Mouse (Mus musculus): Measurements from ENCODE around the gene Ccdc28b. TPM values are rescaled to one million over a fixed set of nuclear protein-coding genes. Genes with fewer than 3 reads are reported as not detected.

Gene Ccdc28b
- polyA plus RNA-seq, 1 experiment, result 34.1 TPM

DNA sequence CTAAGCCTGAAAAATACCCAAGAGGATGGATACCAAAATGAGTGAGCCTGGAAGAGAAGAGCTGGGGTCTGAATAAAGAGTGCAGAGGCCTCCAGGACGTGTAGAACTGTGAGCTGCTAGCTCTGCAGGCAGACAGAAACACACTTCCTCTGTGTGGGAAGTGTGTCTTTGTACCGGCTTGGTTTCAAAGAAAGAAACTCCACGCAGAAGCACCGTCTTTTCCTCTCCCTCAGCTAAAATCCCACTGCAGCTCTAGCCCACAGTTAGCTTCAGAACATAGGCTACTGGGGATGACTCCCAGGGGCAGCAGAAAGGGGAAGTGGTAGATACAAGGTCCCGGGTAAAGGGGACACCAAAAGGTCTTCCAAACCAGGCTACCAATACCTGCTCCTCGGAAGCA, 21.5 kb upstream of the Ccdc28b start:
- H3K4me1 ChIP-seq (ENCODE audit: control insufficient read depth, insufficient read depth, low read length), result no peaks in the 10 kb centered on the region
- TF ChIP-seq CTCF (IDR thresholded peaks at IDR 0.05; ENCODE audit: insufficient read depth, low read length) (no peak), POLR2A (IDR thresholded peaks at IDR 0.05; ENCODE audit: borderline replicate concordance, extremely low read depth, low read depth, low read length) (no peak)
- no peak for DNase-seq
- WGBS, result 85% methylated on average over 6 of the region's 6 CpGs
- no peak overlapping the region for H3K4me3 ChIP-seq (replicated peaks; ENCODE audit: extremely low read depth, low read depth, low read length)

DNA sequence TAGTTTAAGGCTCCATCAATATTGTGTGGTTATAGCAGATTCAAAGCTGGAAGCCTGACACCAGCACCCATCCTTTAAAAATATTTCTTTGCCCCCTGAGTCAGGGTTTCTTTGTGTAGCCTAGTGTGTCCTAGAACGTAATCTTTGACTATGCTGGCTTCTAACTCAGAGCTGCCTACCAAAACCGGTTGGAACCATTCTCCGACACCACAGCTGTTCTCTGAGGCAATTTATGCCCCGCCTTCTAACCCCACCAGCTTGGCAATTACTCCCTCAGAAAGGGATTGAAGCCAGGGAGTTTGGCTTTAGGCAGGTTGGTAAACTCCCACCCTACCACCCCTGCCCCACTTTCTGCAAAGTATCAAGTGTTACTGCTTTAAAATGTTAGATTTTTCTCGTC, 18.0 kb upstream of the Ccdc28b start:
- no peak overlapping the region for H3K4me3 ChIP-seq (replicated peaks; ENCODE audit: extremely low read depth, low read depth, low read length)
- peaks cover 11% of the 10 kb centered on the region for H3K4me1 ChIP-seq (ENCODE audit: control insufficient read depth, insufficient read depth, low read length)
- TF ChIP-seq CTCF (IDR thresholded peaks at IDR 0.05; ENCODE audit: insufficient read depth, low read length) (no peak), POLR2A (IDR thresholded peaks at IDR 0.05; ENCODE audit: borderline replicate concordance, extremely low read depth, low read depth, low read length) (no peak)
- 50% methylated on average over 5 of the region's 5 CpGs for whole genome bisulfite sequencing
- no peak for DNase-seq

DNA sequence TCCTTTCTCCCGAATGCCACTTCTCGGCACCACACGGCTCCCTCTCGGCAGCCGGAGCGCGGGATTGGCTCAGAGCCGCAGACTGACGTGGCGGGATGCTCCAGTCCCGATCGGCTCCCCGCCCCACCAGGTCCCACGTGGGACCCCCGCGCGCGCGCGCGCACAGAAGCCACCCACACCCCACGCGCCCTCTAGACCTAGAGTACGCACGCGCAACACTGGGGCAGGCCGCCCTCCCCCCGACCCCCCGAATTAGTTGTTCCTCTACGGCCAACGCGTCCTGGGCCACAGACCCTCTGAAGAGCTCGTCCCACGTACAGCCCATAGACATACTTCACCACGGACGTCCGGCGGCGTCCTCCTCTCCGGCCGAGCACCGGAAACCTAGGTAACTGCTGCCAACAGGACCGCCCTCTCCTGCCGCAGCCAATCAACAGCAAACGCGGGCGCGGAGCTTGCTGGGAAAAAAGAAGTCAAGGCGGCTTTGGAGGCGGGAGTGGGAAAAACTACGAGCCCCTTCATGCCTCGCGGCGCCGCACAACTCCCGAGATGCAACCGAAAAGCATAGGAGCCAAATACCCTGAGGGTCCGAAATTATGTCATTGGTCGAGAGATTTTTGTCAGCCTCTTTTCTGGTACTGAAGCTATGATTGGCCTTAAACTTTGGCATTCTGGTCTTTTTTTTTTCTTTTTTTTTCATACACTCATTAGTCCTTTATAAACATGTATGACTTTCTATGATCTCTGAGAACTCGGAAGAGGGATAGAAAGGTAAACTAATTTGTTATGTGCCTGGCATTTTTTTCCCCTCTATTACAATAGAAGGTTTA, 17.1 kb upstream of the Ccdc28b start, which contains the start of gene Txlna:
Gene Txlna, minus strand, starts transcription at position 428 of the 830 bp plus-strand sequence.
- Histone ChIP-seq H3K4me3 (replicated peaks; ENCODE audit: extremely low read depth, low read depth, low read length) (peak within 1 kb of the TSS; percentile 90), H3K4me1 (ENCODE audit: control insufficient read depth, insufficient read depth, low read length) (peaks cover 11% of the 10 kb centered on the region)
- WGBS, result under 1% methylated on average over 60 of the region's 60 CpGs
- TF ChIP-seq CTCF (IDR thresholded peaks at IDR 0.05; ENCODE audit: insufficient read depth, low read length), result no peak
- TF ChIP-seq POLR2A (IDR thresholded peaks at IDR 0.05; ENCODE audit: borderline replicate concordance, extremely low read depth, low read depth, low read length), result peak; percentile 88
- DNase-seq, result peak; percentile 94

DNA sequence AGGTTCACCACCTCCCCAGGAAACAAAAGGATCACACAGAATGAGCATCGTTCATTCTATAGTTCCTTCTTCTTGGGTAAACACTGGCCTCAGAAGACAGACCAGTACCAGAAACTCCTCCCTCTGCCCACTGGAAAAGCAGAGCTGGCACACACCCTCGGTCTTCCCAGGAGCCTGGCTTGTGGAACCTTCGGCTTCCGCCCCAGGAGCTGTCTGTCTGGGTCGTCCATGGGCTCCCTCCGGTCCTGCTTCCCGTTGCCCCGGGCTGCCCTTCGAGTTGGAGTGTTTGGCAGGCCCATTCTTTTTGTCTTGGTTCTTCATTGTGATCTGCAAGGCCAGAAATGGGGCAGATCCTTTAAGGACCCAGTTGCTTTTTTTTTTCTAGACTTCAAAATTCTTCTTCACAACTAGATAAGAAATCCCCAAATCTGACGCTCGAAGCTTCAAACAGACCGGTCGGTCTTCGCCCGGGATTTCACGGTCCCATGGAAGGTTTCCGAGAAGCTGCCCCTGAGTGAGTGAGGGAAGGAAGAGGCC, 16.4 kb upstream of the Ccdc28b start:
- under 1% methylated on average over 17 of the region's 17 CpGs for WGBS
- no peak for DNase-seq
- TF ChIP-seq POLR2A (IDR thresholded peaks at IDR 0.05; ENCODE audit: borderline replicate concordance, extremely low read depth, low read depth, low read length) (0 out of 2 replicates have a peak, but pooled peaks have one; percentile 12), CTCF (IDR thresholded peaks at IDR 0.05; ENCODE audit: insufficient read depth, low read length) (no peak)

DNA sequence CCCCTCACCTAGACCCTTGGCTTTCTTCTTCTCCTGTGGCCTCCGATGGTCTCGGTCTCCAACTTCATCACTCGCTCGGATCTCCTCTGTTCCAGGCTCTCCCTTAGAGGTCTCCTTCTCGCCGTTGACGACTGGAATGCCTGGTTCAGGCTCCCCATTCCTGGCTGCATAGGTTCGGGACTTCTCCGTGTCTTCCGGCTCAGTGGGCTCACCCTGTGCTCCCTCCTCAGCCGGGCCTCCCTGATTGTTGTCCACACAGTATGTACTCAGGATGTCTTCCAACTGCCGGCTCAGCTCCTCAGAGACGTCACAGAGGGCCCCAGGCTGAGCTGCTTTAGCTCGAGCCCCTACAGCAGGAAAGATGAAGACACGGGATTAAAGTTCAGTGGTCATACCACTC, 15.5 kb upstream of the Ccdc28b start:
- no peak for TF ChIP-seq CTCF (IDR thresholded peaks at IDR 0.05; ENCODE audit: insufficient read depth, low read length)
- no peak for TF ChIP-seq POLR2A (IDR thresholded peaks at IDR 0.05; ENCODE audit: borderline replicate concordance, extremely low read depth, low read depth, low read length)
- Histone ChIP-seq H3K4me1 (ENCODE audit: control insufficient read depth, insufficient read depth, low read length) (peaks cover 11% of the 10 kb centered on the region), H3K4me3 (replicated peaks; ENCODE audit: extremely low read depth, low read depth, low read length) (no peak overlapping the region)
- WGBS, result 67% methylated on average over 15 of the region's 15 CpGs
- DNase-seq, result no peak

More for the DNA sequence above, 16.4 kb upstream of the Ccdc28b start:
- H3K4me1 ChIP-seq (ENCODE audit: control insufficient read depth, insufficient read depth, low read length), result peaks cover 11% of the 10 kb centered on the region
- H3K4me3 ChIP-seq (replicated peaks; ENCODE audit: extremely low read depth, low read depth, low read length), result peak overlapping the region; percentile 90

DNA sequence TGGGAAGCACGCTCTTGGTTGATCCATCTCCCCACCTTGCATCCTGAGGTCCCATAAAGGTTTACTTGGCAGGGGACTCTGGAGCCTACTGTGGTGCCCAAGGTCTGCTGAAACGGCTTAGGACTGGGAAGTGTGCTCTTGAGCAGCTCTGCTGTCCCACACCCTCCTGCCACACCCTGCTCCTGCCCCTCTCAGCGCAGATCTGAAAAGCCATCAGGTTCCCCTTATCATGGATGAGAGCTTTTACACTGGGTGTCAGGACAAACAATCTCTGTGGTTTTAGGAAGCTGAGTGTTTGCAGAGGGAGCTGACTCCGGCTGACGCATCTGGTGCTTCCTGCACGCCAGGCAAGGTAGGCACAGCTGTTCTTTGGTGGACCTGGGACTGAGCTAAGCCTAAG, 10.1 kb upstream of the Ccdc28b start:
- peaks cover 9% of the 10 kb centered on the region for H3K4me1 ChIP-seq (ENCODE audit: control insufficient read depth, insufficient read depth, low read length)
- WGBS, result 75% methylated on average over 6 of the region's 6 CpGs
- no peak overlapping the region for H3K4me3 ChIP-seq (replicated peaks; ENCODE audit: extremely low read depth, low read depth, low read length)
- no peak for DNase-seq
- TF ChIP-seq POLR2A (IDR thresholded peaks at IDR 0.05; ENCODE audit: borderline replicate concordance, extremely low read depth, low read depth, low read length) (no peak), CTCF (IDR thresholded peaks at IDR 0.05; ENCODE audit: insufficient read depth, low read length) (no peak)

DNA sequence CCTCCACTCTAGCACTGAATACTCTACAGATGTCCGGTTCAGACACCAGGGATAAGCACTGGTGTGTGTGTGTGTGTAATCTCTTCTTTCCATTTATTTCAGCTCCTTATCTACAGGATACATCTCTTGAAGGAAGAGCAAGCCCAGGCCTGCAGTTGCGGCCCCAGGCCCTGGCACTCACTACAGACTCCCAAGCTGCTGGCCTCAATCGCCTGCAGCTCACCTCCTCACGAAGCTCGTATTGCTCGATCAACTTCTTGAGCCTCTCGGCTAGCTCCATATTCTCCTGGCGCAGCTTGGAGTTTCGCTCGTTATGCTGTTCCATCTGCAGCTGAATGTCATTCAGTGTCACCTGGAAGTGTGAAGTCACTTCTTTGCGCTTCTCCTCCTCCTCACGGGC, 8.1 kb upstream of the Ccdc28b start:
- 67% methylated on average over 12 of the region's 12 CpGs for WGBS
- peaks cover 12% of the 10 kb centered on the region for H3K4me1 ChIP-seq (ENCODE audit: control insufficient read depth, insufficient read depth, low read length)
- H3K4me3 ChIP-seq (replicated peaks; ENCODE audit: extremely low read depth, low read depth, low read length), result no peak overlapping the region
- no peak for DNase-seq
- TF ChIP-seq CTCF (IDR thresholded peaks at IDR 0.05; ENCODE audit: insufficient read depth, low read length) (no peak), POLR2A (IDR thresholded peaks at IDR 0.05; ENCODE audit: borderline replicate concordance, extremely low read depth, low read depth, low read length) (no peak)

DNA sequence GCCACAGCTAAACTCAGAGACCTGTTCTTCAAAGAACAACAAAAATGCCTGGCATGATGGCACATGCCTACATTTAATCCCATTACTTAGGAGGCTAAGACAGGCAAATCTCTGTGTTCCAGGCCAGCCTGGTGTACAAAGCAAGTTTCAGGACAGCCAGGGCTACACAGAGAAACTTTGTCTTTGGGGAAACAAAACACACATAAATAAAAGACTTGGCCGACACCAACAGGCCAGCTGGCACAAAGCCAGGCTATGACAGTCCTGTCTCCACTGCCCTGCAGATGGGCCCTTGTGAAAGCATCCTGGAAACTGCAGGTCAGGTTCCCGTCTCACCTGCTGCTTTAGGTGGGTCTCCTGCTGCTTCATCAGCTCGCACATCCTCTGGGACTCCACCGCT, 7.2 kb upstream of the Ccdc28b start:
- H3K4me1 ChIP-seq (ENCODE audit: control insufficient read depth, insufficient read depth, low read length), result peaks cover 14% of the 10 kb centered on the region
- TF ChIP-seq POLR2A (IDR thresholded peaks at IDR 0.05; ENCODE audit: borderline replicate concordance, extremely low read depth, low read depth, low read length), result no peak
- no peak for TF ChIP-seq CTCF (IDR thresholded peaks at IDR 0.05; ENCODE audit: insufficient read depth, low read length)
- WGBS, result 56% methylated on average over 4 of the region's 4 CpGs
- DNase-seq, result no peak
- no peak overlapping the region for H3K4me3 ChIP-seq (replicated peaks; ENCODE audit: extremely low read depth, low read depth, low read length)

DNA sequence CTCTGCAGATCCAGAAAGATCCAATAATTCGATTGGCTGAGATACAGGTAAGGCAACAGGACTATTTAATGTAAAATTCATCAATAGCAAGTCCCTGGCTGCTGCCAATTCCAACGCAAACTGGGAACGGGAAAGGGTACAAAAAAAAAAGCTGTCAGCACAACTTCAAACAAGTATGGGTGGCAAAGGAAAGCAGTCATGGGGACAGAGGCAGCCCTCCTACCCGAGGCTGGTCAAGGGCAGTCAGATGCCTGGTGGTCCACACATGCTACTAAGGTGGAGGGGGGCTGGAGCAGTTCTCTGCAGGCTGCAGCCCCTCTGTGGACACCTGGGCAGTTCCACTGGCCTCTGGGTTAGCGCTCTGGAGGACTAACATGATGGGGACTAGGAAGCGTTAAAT, 2.3 kb upstream of the Ccdc28b start:
- 70% methylated on average over 6 of the region's 6 CpGs for WGBS
- Histone ChIP-seq H3K4me3 (replicated peaks; ENCODE audit: extremely low read depth, low read depth, low read length) (no peak overlapping the region), H3K4me1 (ENCODE audit: control insufficient read depth, insufficient read depth, low read length) (peaks cover 27% of the 10 kb centered on the region)
- DNase-seq, result no peak
- no peak for TF ChIP-seq CTCF (IDR thresholded peaks at IDR 0.05; ENCODE audit: insufficient read depth, low read length)
- TF ChIP-seq POLR2A (IDR thresholded peaks at IDR 0.05; ENCODE audit: borderline replicate concordance, extremely low read depth, low read depth, low read length), result no peak

DNA sequence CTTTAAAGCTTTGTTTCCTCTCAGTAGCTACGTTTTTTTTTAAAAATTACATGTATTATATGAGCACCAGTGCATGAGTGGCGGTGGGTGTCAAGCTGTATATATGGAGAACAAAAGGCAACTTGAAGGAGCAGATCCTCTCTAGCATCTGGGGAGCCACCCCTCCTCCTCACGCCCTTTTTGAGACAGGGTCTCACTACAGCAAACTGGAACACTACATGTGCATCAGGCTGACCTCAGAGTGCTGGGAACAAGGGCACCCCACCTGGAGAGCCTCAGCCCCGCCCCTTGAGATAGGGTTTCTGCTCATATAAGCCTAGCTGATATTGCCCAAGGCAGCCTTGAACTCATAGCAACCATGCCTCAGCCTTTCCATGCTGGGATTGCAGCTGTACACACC, 1.7 kb upstream of the Ccdc28b start:
- WGBS, result 51% methylated on average over 4 of the region's 4 CpGs
- H3K4me3 ChIP-seq (replicated peaks; ENCODE audit: extremely low read depth, low read depth, low read length), result no peak overlapping the region
- peaks cover 30% of the 10 kb centered on the region for H3K4me1 ChIP-seq (ENCODE audit: control insufficient read depth, insufficient read depth, low read length)
- no peak for DNase-seq
- TF ChIP-seq CTCF (IDR thresholded peaks at IDR 0.05; ENCODE audit: insufficient read depth, low read length) (no peak), POLR2A (IDR thresholded peaks at IDR 0.05; ENCODE audit: borderline replicate concordance, extremely low read depth, low read depth, low read length) (no peak)

All from lung, adult 2 months (tissue).